Mouse (Mus musculus): ENCODE data around the gene Ifna5.
"Not testable (repeated sequence)": the region's sequence is repeated elsewhere in the genome, so short reads cannot be mapped to it uniquely, and the experiment has no call there.

Gene Ifna5

GRCm38 (mm10) chr4:88835225-88835624 lies at the start of gene Ifna5:
Gene Ifna5 (plus strand): TSS chr4:88835525.
- in situ Hi-C loops (cut with MboI, MseI), result not testable (repeated sequence)

- in situ Hi-C loops (cut with MboI, MseI), result loop anchor here (5.0 to 10.0 kb wide), 3 partner anchors 36 to 736 kb away; partner anchors contain the start of gene Gm13271 (in 2 of the 2)
Observed at GRCm38 (mm10) chr4:88788402-88788801, 46.9 kb upstream of the Ifna5 start, which contains the start of gene Gm13277. Gene Gm13277 (plus strand): TSS chr4:88788632.

GRCm38 (mm10) chr4:88791250-88791649 lies 44.1 kb upstream of the Ifna5 start, which contains the start of gene Gm13278:
Gene Gm13278 (plus strand): TSS chr4:88791550.
- in situ Hi-C loops (cut with MboI, MseI), result not testable (repeated sequence)

- in situ Hi-C loops (cut with MboI, MseI), result not testable (repeated sequence)
Observed at GRCm38 (mm10) chr4:88793936-88794675, 41.2 kb upstream of the Ifna5 start, which contains the start of gene Gm13275. Gene Gm13275 (plus strand): TSS chr4:88794487.

- in situ Hi-C loops (cut with MboI, MseI), result not testable (repeated sequence)
Observed at GRCm38 (mm10) chr4:88797097-88797496, 38.2 kb upstream of the Ifna5 start, which contains the start of gene Gm13279. Gene Gm13279 (plus strand): TSS chr4:88797397.

- in situ Hi-C loops (cut with MboI, MseI), result not testable (repeated sequence)
Observed at GRCm38 (mm10) chr4:88799365-88799764, 36.0 kb upstream of the Ifna5 start, which contains the start of gene Gm13285. Gene Gm13285 (plus strand): TSS chr4:88799665.

- in situ Hi-C loops (cut with MboI, MseI), result loop anchor here in 1 of 2 experiments (5.0 to 25.0 kb wide), 2 partner anchors 66 to 1916 kb away; no protein-coding TSS in a partner anchor
Observed at GRCm38 (mm10) chr4:88802954-88803353, 32.4 kb upstream of the Ifna5 start, which contains the start of gene Gm13287. Gene Gm13287 (plus strand): TSS chr4:88803254.

GRCm38 (mm10) chr4:88805231-88805630 lies 30.1 kb upstream of the Ifna5 start, which contains the start of gene Gm13288:
Gene Gm13288 (plus strand): TSS chr4:88805531.
- in situ Hi-C loops (cut with MboI, MseI), result loop anchor here in 1 of 2 experiments (5.0 to 25.0 kb wide), 2 partner anchors 33 to 1918 kb away; partner anchors contain the start of gene Gm13290

- in situ Hi-C loops (cut with MboI, MseI), result loop anchor here in 1 of 2 experiments (5.0 to 25.0 kb wide), 2 partner anchors 33 to 1918 kb away; partner anchors contain the start of gene Gm13290
Observed at GRCm38 (mm10) chr4:88805761-88806160, 29.6 kb upstream of the Ifna5 start.

- in situ Hi-C loops (cut with MboI, MseI), result loop anchor here in 1 of 2 experiments (25.0 kb wide), 1 partner anchor 1929 kb away; no protein-coding TSS in a partner anchor
Observed at GRCm38 (mm10) chr4:88815928-88816327, 19.4 kb upstream of the Ifna5 start, which contains the start of gene Ifna7. Gene Ifna7 (plus strand): TSS chr4:88816228.

GRCm38 (mm10) chr4:88819659-88820058 lies 15.7 kb upstream of the Ifna5 start, which contains the start of gene Ifna11:
Gene Ifna11 (plus strand): TSS chr4:88819959.
- in situ Hi-C loops (cut with MboI, MseI), result loop anchor here in 1 of 2 experiments (25.0 kb wide), 1 partner anchor 1932 kb away; no protein-coding TSS in a partner anchor

GRCm38 (mm10) chr4:88822995-88823394 lies 12.3 kb upstream of the Ifna5 start:
- in situ Hi-C loops (cut with MboI, MseI), result loop anchor here in 1 of 2 experiments (25.0 kb wide), 1 partner anchor 1936 kb away; no protein-coding TSS in a partner anchor

- in situ Hi-C loops (cut with MboI, MseI), result not testable (repeated sequence)
Observed at GRCm38 (mm10) chr4:88827116-88827515, 8.2 kb upstream of the Ifna5 start, which contains the start of gene Ifna6. Gene Ifna6 (plus strand): TSS chr4:88827416.

- in situ Hi-C loops (cut with MboI, MseI), result no loop called here
Observed at GRCm38 (mm10) chr4:88830523-88830922, 4.8 kb upstream of the Ifna5 start.

GRCm38 (mm10) chr4:88838828-88839227 lies 3.5 kb downstream of the Ifna5 start:
- in situ Hi-C loops (cut with MboI, MseI), result no loop called here

GRCm38 (mm10) chr4:88840058-88840457 lies 4.7 kb downstream of the Ifna5 start:
- in situ Hi-C loops (cut with MboI, MseI), result no loop called here

GRCm38 (mm10) chr4:88841438-88841911 lies 6.2 kb downstream of the Ifna5 start, which contains the start of gene Ifna4:
Gene Ifna4 (plus strand): TSS chr4:88841861.
- in situ Hi-C loops (cut with MboI, MseI), result no loop called here

- in situ Hi-C loops (cut with MboI, MseI), result no loop called here
Observed at GRCm38 (mm10) chr4:88845334-88845733, 10.0 kb downstream of the Ifna5 start.

- in situ Hi-C loops (cut with MboI, MseI), result no loop called here
Observed at GRCm38 (mm10) chr4:88849698-88850097, 14.4 kb downstream of the Ifna5 start, which contains the start of gene Ifna1. Gene Ifna1 (plus strand): TSS chr4:88850087.

- in situ Hi-C loops (cut with MboI, MseI), result no loop called here
Observed at GRCm38 (mm10) chr4:88851026-88851763, 15.9 kb downstream of the Ifna5 start.

- in situ Hi-C loops (cut with MboI, MseI), result no loop called here
Observed at GRCm38 (mm10) chr4:88859214-88859613, 23.9 kb downstream of the Ifna5 start.
